In genomic region chr5:125227699-125228098, GRCm38 (mm10) we compare ENCODE assay signal across 20 mouse cellular contexts. TPM values are rescaled to one million over a fixed set of nuclear protein-coding genes. Genes with fewer than 3 reads are reported as not detected.
DNase-seq lines count a peak whose midpoint lies in the region; ATAC-seq and TF ChIP-seq lines count a peak whose summit lies in the region.
"Had no signal": no experiment of that assay in that cellular context is flagged by ENCODE, and none has a peak within 500 bp of the region (broad histone marks: within the 10 kb centered on the region; RNA-seq: fewer than 3 reads in every experiment).

No protein-coding gene starts in this region.

- no peak for ATAC-seq in kidney, postnatal 0 days (replicated peaks; ENCODE audit: low FRiP score, low read depth)
- ATAC-seq in lung, postnatal 0 days = no peak
- ATAC-seq: inflammation-experienced regulatory T-cells, adult 6 months; Patski had no signal

- H3K36me3 ChIP-seq in kidney, postnatal 0 days (ENCODE audit: insufficient read depth, low read length) = no peaks in the 10 kb centered on the region
- H3K36me3 ChIP-seq in lung, postnatal 0 days (ENCODE audit: insufficient read depth, low read length) = no peaks in the 10 kb centered on the region
- H3K36me3 ChIP-seq: embryonic facial prominence, embryonic 13.5 days; forebrain, embryonic 12.5 days; heart, embryonic 12.5 days; hindbrain, embryonic 10.5 days had no signal

- no peak overlapping the region for H3K4me3 ChIP-seq in gastrocnemius, adult 2 months
- no peak overlapping the region for H3K4me3 ChIP-seq in kidney, postnatal 0 days (replicated peaks; ENCODE audit: low read depth, low read length)
- H3K4me3 ChIP-seq in lung, postnatal 0 days (ENCODE audit: low read depth, low read length) = no peak overlapping the region
- H3K4me3 ChIP-seq: embryonic facial prominence, embryonic 13.5 days; forebrain, embryonic 12.5 days; heart, embryonic 12.5 days; hindbrain, embryonic 10.5 days had no signal

- no peak for TF ChIP-seq EP300 in lung, postnatal 0 days (IDR thresholded peaks at IDR 0.05)

- no peak overlapping the region for H3K4me2 ChIP-seq in kidney, postnatal 0 days (ENCODE audit: low read length)
- H3K4me2 ChIP-seq in lung, postnatal 0 days (replicated peaks; ENCODE audit: low read depth, low read length) = no peak overlapping the region
- H3K4me2 ChIP-seq: embryonic facial prominence, embryonic 13.5 days; forebrain, embryonic 12.5 days; heart, embryonic 12.5 days; hindbrain, embryonic 14.5 days had no signal

- no peak for DNase-seq in gastrocnemius, adult 2 months
- DNase-seq in gastrocnemius, postnatal 14 days = no peak
- no peak for DNase-seq in kidney, postnatal 0 days (ENCODE audit: low spot score)
- DNase-seq in kidney, postnatal 14 days = no peak
- DNase-seq in lung, postnatal 0 days (ENCODE audit: low spot score) = no peak
- no peak for DNase-seq in lung, postnatal 10 days
- DNase-seq in brain, embryonic 14.5 days (ENCODE audit: low read depth) = no peak
- DNase-seq in adrenal gland, postnatal 36 days = no peak
- DNase-seq: adrenal gland, adult 8-10 months; cerebellum, adult 18-20 months; cerebellum, adult 9-11 months; cerebellum, postnatal 36 days; heart, adult 18-20 months had no signal

- H3K27me3 ChIP-seq in kidney, postnatal 0 days (ENCODE audit: insufficient read depth, low read length) = no peaks in the 10 kb centered on the region
- no peaks in the 10 kb centered on the region for H3K27me3 ChIP-seq in lung, postnatal 0 days (replicated peaks; ENCODE audit: insufficient read depth, low read length)
- H3K27me3 ChIP-seq: embryonic facial prominence, embryonic 13.5 days; forebrain, embryonic 12.5 days; heart, embryonic 12.5 days; Patski had no signal

- peaks cover 4% of the 10 kb centered on the region; the same call in 1 of the 2 replicates for H3K4me1 ChIP-seq in kidney, postnatal 0 days (replicated peaks; ENCODE audit: insufficient read depth, low read length)
- H3K4me1 ChIP-seq in lung, postnatal 0 days (ENCODE audit: insufficient read depth, low read depth, low read length) = no peaks in the 10 kb centered on the region

- no peak overlapping the region for H3K27ac ChIP-seq in gastrocnemius, adult 2 months
- no peak overlapping the region for H3K27ac ChIP-seq in kidney, postnatal 0 days
- no peak overlapping the region for H3K27ac ChIP-seq in lung, postnatal 0 days (ENCODE audit: low read length)
- H3K27ac ChIP-seq: embryonic facial prominence, embryonic 13.5 days; forebrain, embryonic 12.5 days; hindbrain, embryonic 10.5 days; hindbrain, embryonic 14.5 days had no signal

- no peak overlapping the region for H3K9ac ChIP-seq in kidney, postnatal 0 days (ENCODE audit: low read depth, low read length)
- no peak overlapping the region for H3K9ac ChIP-seq in lung, postnatal 0 days (replicated peaks; ENCODE audit: low read depth)
- H3K9ac ChIP-seq: embryonic facial prominence, embryonic 13.5 days; forebrain, embryonic 12.5 days; heart, embryonic 12.5 days; hindbrain, embryonic 14.5 days had no signal

- H3K9me3 ChIP-seq in kidney, postnatal 0 days (replicated peaks; ENCODE audit: low read length) = no peaks in the 10 kb centered on the region
- H3K9me3 ChIP-seq in lung, postnatal 0 days (ENCODE audit: low read length) = no peaks in the 10 kb centered on the region

- WGBS in kidney, postnatal 0 days = 97% methylated on average over 4 of the region's 4 CpGs
- WGBS in lung, postnatal 0 days = 99% methylated on average over 4 of the region's 4 CpGs

- TF ChIP-seq POLR2A in brain, embryonic 14.5 days (IDR thresholded peaks at IDR 0.05; ENCODE audit: borderline replicate concordance, extremely low read depth, insufficient read depth, insufficient read length, poor library complexity, severe bottlenecking) = no peak

- TF ChIP-seq CTCF in gastrocnemius, adult 2 months (IDR thresholded peaks at IDR 0.05) = peak; percentile 29; the same call in 1 of the 2 replicates
- TF ChIP-seq CTCF in kidney, postnatal 0 days (IDR thresholded peaks at IDR 0.05; ENCODE audit: low read depth) = peak; percentile 40
- peak; percentile 29; the same call in 1 of the 2 replicates for TF ChIP-seq CTCF in lung, postnatal 0 days (IDR thresholded peaks at IDR 0.05)
- peak; percentile 17; the same call in 1 of the 2 replicates for TF ChIP-seq CTCF in brain, embryonic 14.5 days (IDR thresholded peaks at IDR 0.05; ENCODE audit: borderline replicate concordance, extremely low read depth, insufficient read depth, insufficient read length)

- intact Hi-C loops in gastrocnemius, adult 2 months (cut with DNase I) = no loop called here
- intact Hi-C loops in gastrocnemius, postnatal 14 days (cut with DNase I; ENCODE audit: low total_unique reads) = no loop called here

RNA-seq across cellular contexts. Expression of gene Ncor2, which starts 48.7 kb away (rescaled TPM):
- total RNA-seq in gastrocnemius, adult 2 months (2021) = 100 to 1,000 TPM; 123 to 153 TPM
- total RNA-seq in gastrocnemius, postnatal 14 days (2021) = 10 to 100 TPM; 85.9 to 97.7 TPM
- 14.6 and 15.5 TPM in 2 replicates for polyA plus RNA-seq in kidney, postnatal 0 days (2015; fragmentation: Nextera tagmentation; extraction: Ambion mirVana)
- 20.2 and 23.9 TPM in 2 replicates for polyA plus RNA-seq in lung, postnatal 0 days (2015; fragmentation: Nextera tagmentation; extraction: Ambion mirVana)
- 31.6 and 71.5 TPM in 2 replicates for polyA plus RNA-seq in brain, embryonic 14.5 days (2012; rRNA removed)
- 100 to 1,000 TPM; 217 to 310 TPM for total RNA-seq in adrenal gland, postnatal 36 days (2021)
